Mouse (Mus musculus) cortical plate, adult 2 months (tissue): ENCODE results near the gene Gramd1a.

Experiments
- CTCF ChIP-seq: fragments of 200-500 bp; IDR thresholded peaks from 2 replicates; pipeline ENCODE4 v1.5.1; 2011; ENCODE audit warnings: mild to moderate bottlenecking, control low read depth, low read length; ENCODE audit not compliant: insufficient read depth; ENCODE audit errors: extremely low read depth
- POLR2A ChIP-seq: fragments of 200-500 bp; IDR thresholded peaks from 2 replicates; pipeline ENCODE4 v1.6.1; 2011; ENCODE audit warnings: mild to moderate bottlenecking, low read length, control low read depth; ENCODE audit not compliant: insufficient read depth; ENCODE audit errors: extremely low read depth

- TF ChIP-seq CTCF, result no peak
- no peak for TF ChIP-seq POLR2A
Measured at GRCm38 (mm10) chr7:31081106-31081505, 74.6 kb downstream of the Gramd1a start.
